Mouse (Mus musculus) colon, adult 2 months (tissue): ENCODE results near the gene Stac. TPM values are rescaled to one million over a fixed set of nuclear protein-coding genes. Genes with fewer than 3 reads are reported as not detected.

ENCODE experiments used
- polyA plus RNA-seq: library from polyadenylated mRNA; depleted of rRNA; stranded (reverse); fragments of >200 nt; gene quantifications from 2 replicates; pipeline ENCODE4 v1.2.3, GENCODE M21; 2012; rRNA removed

Stac gene
- 3.1 and 5.1 TPM in 2 replicates for polyA plus RNA-seq

DNA sequence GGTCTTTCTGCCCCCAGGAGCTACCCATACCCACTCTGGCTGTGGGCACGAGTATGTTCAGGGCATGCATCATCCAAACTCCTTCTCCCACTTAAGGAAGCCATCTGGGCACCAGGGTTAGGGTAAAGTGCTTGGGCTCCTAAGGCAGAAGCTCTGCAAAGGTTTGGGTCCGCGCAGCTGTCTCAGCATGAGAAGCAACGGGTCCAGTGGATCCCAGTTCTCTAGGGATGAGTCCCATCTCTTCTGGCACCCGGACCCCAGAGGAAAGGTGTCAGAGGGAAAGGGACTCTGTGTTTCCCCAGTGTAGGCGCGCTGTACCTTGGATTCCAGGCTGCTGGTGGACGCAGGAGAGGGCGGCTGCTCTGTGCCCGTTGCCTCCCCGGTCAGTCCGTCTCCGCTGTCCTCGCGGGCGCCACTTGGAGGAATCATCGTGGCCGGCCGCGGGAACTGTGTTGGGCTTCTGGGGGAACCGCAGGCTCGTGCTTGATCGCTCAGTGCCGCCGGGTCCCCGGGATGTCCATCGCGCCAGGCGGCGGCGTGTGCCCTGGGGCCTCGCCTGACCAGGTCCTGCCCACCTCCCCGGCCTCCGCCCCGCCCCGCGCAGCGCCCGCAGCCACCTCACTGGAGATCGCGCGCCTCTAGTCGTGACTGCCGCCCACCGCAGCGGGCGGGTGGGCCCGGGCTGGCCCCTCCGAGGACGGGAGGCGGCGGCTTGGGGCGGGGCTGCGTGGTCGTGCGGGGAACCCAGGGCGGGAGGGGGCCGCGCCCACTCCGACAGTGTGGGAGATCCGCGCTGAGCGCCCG is at the start of gene Stac:
Stac (minus strand) TSS at position 669 of the 804 bp plus-strand sequence.

